Mouse (Mus musculus) heart, postnatal 10 days (tissue): Measurements from ENCODE around the gene Adig. TPM values are rescaled to one million over a fixed set of nuclear protein-coding genes. Genes with fewer than 3 reads are reported as not detected.

Experiments
- DNase-seq, 2 experiments: peaks; one replicate each; pipeline ENCODE4 v3.0.0; 2021
- intact Hi-C: fragments of 180-260 bp; cut with DNase I; formaldehyde crosslinking; loops from one replicate; pipeline ENCODE4 v1.15.1; 2025
- total RNA-seq, 2 experiments: library from RNA; stranded (reverse); gene quantifications; 2 replicates each; pipeline ENCODE4 v1.2.3; 2021

Gene Adig
- total RNA-seq, result 10 to 100 TPM in 1 of 2 experiments, 1 to 10 TPM in 1; 5.5 to 19.7 TPM

DNA sequence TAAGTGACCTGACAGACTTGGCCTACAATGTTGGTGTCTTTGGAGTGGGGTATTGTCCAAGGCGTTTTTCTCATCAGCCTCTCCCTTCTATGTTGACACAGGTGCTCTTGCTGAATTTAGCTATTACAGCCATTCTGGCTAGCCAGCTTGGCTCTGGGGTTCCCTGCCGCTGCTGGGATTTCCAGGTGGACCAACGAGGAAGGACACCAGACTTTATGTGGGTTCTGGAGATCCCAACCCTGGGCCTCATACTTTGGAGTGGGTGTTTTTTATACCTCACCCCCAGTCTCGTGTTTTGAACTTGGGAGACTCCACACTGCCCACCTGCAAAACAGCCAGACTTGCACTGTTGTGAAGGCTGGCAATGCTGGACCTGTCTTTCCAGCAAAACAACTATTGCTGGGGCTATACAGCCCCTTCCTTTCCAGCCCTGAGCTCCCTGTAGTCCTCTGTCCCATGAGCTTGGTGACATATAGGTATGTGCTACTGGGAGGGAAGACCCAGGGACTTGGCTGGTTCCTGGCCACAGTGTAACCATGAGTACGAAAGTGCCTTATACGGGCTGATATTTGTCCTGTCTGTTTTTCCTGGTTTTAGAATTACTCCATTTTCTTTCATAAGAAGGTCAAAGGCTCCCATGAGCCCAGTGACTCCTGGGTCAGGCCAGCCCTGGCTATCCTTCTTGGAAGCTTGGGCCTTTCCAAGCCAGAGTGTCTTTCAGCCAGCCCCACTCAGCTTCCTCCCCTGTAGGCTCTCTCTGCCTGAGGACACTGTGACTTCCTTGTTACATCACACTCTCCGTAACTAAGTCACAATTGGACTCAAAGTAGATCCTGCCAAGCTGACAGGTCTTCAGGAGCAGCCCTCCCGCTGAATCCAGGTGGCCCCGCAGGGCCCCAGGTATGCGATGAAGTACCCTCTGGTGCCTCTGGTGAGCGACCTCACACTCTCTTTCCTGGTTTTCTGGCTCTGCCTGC is at the start of gene Adig:
TSS of gene Adig (plus strand) at position 777 of the 977 bp plus-strand sequence.
- intact Hi-C loops, result no loop called here
- DNase-seq, result no peak

DNA sequence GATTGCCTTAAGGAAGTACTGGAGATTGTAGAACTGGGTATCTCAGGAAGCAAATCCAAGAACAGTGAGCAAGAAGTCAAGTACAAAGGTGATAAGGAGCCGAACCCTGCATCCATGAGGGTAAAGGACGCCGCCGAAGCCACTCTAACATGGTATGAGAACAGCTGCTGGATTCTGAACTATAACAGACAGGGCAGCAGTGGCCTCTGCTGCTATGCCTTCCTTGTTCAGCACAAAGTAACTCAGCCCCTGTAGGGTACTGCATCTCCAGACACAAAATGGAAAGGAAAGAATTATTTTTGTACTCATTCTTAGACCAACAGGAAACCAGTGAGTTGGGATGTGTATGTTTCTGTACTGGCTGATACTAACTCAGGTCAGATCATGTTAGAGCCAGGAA is 46.0 kb upstream of the Adig start:
- DNase-seq, result no peak
- intact Hi-C loops, result no loop called here

DNA sequence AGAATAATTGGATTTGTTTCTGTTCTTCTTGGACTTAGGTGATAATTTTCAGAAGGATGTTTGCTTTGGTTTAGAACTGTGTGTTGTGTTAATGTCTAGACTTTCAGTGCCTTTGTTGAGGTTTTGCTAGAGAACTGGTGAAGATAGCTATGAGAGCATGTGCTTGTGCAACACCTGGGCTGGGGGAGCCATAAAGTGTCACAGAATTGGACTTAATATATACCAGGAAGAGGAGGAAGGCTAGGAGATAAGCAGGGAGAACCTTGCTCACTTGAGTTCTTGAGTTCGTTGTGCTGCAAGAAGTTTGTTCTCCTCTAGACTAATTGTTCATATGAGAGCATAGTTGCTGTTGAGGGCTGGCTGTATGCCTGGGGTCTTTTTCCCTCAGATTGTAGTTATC is 44.8 kb upstream of the Adig start:
- DNase-seq, result no peak
- intact Hi-C loops, result no loop called here

DNA sequence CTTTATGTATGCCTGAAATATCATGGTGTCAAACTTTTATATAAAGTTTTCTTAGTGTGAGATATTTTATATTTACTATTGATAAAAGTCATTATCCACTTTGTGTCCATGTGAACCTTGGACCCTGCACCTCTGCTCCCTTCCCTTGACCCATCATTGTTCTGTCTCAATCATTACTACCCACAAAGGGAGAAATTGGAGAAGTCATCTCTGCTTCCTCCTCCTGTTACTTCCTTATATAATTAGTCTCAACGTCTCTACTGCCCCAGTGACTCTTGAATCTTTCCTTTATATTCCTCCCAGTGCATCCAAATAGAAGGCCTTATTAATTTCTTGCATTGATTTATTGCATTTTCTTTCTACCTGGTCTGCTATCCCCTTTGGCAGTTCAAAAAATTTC is 40.0 kb upstream of the Adig start:
- intact Hi-C loops, result no loop called here
- no peak for DNase-seq

DNA sequence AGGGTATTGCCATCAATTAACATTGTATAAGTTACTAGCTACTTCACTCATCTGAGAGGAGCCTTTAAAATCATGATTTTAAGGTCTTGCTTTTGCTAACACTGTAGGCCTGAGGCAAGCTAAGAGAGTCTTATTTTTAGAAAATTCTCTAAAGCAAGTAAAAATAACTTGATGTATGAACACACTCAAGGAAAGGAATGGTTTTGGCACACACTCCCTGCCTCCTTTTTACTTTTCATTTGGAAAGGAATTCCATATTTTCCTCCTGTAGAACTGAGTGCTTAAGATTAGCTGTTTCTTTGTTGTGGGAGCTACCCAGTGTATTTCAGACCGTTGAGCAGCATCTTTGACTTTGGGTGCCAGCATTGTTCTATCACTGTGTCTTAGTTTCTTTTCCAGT is 28.3 kb upstream of the Adig start:
- intact Hi-C loops, result no loop called here

DNA sequence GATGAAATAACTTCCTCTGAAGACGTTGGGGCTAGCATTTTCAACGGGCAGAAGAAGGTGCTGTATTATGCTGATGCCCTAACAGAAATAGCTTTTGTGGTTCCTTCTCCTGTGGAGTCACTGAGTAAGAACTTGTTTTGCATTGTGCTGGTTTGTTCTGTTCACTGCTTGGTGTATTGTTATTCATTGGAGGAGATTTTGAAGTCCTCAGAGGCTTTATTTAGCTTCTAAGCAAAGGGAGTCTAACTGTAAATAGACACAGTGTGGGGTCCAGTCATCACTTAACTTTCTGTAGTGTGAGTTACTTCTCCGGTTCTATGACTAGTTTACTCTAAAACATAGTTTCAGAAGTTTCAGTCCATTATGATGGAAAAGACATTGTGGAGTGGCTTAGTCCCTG is 24.8 kb upstream of the Adig start:
- no peak for DNase-seq
- intact Hi-C loops, result no loop called here

More for the DNA sequence above, 28.3 kb upstream of the Adig start:
- DNase-seq, result no peak

DNA sequence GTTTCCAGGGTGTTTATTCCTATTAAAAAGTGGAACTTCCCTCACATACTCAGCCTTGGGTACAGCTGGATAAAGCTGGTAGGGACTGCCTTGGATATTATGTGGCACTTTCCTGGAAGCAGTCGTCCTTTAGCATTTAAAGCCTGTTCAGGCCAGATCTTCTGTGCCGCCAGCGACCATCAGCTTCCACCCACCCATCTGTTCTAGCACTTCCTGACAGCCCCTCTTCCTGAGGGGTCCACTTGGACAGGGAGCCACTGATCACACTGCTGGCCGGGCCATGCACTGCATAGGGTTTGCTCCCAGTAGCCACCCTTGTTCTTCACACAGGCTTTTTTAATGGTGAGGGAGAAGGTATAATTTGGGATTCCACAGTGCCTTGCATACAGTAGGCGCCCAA is 4.0 kb upstream of the Adig start:
- intact Hi-C loops, result no loop called here

DNA sequence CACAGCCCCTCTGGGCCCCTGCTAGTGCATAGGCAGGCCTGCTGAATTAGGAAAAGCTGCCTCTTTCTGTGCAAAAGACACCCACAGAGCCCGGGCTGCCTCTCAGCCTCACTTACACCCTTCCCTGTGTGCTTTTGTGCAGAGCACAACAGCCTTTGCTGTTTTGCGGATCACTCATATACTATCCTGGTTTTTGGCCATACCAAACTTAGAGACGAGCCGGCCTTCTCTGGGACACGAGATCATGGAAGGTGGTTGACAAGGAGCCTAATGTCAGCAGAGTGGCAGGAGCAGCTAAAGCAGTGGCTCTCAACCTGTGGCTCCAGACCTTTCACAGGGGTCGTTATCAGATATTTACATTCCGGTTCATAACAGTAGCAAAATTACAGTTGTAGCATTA is 814 bp downstream of the Adig start:
- intact Hi-C loops, result no loop called here

More for the DNA sequence above, 4.0 kb upstream of the Adig start:
- no peak for DNase-seq

DNA sequence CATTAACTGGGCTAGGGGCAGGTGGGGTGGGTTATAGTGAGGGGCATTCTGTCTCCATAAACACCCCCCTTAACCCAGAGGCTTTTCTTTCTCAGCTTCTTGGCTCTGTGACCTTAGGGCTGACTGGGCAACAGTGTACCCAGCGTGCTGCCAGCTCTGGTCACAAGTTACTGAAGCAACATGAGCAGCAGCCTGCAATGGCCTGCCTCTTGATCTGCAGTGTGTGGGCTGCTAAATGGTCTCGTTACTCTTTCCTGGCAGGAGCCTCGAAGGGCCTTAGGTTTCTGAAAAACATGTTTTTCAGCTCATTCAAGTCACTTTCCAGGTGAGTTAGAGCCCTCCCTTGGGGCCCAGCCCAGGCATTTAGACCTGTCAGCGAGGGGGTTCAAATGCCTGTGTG is 1.3 kb downstream of the Adig start:
- DNase-seq, result peak; percentile 23 to 46

More for the DNA sequence above, 814 bp downstream of the Adig start:
- DNase-seq, result no peak

DNA sequence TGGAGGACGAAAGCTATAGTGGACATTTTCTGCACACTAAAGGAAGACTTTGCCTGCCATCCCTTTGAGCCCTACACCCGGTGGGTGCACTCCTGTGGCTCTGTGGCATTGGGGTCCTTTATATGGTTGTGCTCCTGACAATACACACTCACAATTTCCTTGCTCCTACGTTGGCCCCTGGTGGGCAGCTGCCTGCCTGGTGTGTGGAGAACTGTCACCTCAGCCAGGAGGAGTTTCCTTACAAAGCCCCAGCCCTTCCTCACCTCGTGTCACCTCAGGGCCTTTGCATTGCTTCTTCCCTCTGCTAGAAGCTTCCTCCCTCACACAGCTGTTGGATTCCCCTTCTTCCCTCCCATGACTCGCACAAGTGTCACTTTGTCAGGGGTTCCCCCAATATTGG is 4.1 kb downstream of the Adig start:
- intact Hi-C loops, result no loop called here
- no peak for DNase-seq

More for the DNA sequence above, 1.3 kb downstream of the Adig start:
- intact Hi-C loops, result no loop called here

DNA sequence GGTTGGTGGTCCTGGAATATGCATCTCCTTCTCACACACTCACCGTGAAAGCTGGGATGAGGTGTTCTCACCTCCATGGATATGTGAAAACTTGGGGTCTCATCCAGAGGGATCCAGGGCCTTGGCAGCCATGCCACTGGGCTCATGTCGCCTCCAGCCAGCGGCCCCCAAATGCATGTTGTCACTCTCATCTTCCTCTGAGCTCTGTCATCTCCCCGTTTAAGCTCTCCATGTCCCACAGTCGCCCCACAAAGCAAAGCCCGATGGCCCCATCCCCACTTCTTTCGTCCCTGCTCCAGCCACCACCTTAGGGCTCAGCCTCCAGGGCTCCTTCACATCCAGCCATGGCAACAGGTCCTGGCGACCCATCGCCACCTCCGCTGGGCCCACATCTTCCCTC is 4.6 kb downstream of the Adig start:
- intact Hi-C loops, result no loop called here
- no peak for DNase-seq

DNA sequence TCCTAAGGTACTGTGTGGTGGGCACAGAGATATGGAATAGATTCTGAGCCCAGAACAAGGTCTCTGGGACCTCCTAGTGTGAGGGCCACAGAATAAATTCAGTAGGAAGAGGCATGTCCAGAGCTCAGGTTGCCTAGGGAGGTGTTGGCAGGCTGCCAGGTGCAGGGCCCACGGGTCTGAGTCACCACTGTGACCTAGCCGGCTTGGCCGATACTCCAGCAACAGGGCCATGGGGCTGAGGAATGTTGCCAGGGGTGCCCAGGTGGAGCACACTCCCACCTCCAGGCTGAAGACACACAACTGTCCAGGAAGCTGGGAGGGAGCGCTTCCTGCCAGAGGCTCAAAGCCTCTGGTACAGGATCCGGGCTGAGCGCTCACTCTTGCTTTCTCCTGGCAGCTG is 8.3 kb downstream of the Adig start:
- intact Hi-C loops, result no loop called here
- DNase-seq, result peak; percentile 41 to 53

DNA sequence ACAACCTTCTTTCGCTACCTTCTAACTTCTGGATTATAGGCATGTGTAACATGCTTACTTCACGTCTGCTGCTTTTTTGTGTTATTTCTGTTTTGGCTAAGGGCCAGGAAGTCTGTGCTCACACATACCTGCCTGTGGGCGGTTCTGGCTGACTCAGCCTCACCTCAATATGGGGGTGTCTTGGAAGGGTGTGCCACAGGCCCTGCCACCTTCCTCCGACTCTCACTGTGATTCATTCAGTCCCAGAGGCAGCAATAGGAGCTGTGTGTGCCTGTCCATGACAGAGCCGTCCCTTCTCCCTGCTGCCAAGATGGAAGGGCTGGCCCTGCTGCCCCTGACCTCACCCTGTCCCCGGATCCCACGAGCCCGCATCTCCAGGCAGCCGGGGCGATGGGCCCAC is 10.1 kb downstream of the Adig start, which contains the start of gene Arhgap40:
TSS of gene Arhgap40 (plus strand) at position 269 of the 400 bp plus-strand sequence.
- intact Hi-C loops, result no loop called here
- no peak for DNase-seq

DNA sequence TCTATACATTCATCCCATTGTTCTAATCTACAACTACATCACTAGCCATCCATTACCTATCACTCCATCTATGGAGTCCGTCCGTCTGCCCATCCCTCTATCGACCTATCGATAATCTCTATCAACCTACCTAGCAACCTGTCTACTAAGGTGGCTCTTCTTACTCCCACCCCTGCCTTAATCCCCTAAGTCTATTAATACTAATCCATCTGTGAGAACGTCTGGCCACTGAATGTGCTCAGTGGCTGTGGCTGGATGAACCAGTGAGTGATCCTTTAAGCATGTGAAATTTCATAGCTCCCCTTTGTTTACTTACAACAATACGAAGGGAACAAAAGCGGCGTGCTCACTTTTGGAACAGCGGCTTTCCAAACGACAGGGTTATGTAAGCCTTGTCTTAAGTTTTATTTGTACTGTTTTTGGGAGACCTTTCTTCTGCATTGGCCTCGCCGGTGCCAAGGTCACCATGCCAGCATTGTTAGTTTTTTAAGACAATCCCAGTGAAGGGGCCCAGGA is 11.5 kb downstream of the Adig start:
- DNase-seq, result no peak
- intact Hi-C loops, result no loop called here

DNA sequence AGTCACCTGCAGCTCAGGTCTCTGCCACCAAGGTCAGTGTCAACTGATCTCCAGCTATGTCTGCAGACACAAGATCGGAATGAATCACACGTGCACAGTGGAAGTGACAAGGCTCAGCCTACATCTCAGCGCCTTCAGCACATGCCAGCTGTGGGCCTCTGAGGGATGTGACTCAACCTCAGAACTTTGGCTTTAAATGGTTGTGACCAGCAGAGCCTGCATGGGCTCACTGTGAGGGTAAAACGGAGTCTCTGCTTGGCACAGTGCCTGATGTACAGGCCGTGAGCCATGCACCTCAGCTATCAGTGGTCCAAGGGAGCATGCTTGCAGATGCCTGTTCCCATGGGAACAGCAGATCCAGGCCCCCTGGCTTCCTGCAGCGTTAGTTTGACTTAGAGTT is 16.2 kb downstream of the Adig start:
- intact Hi-C loops, result no loop called here
- DNase-seq, result no peak

DNA sequence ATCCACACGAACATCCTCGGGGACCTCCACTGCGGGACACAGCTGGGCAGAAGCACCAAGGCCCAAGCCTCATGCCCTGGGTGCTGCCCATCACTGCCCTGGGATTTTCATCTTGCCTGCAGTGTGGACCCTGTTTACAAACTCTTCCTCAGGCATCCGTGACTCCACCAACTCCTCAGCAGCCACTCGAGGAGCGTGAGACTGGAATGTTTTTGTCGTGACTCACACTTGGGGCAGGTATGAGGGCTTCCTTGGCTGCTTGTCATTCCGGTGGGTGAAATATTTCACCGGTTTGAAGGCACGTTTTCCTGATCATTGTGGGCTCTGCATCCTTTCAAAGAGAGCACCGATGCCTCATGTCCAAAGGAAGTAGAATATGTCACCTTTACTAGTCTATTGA is 16.7 kb downstream of the Adig start:
- DNase-seq, result no peak
- intact Hi-C loops, result no loop called here

DNA sequence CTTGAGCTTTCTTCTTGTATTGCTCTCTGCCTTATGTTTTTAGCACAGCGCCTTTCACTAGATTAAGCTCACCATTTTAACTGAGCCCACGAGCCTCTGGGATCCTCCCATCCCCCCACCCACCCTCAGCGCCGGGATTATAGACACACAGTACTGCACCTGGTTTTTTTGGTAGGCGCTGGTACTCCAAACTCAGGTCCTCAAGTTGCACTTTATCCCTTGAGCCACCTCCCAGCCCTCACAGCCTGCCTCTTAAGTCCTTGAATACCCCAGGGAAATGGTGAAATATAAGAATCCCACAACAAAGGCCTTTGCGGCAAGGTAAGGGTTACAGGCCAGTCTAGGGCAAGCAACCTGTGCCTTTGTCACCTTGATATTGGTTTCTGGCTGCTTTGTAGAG is 17.4 kb downstream of the Adig start:
- no peak for DNase-seq
- intact Hi-C loops, result no loop called here

DNA sequence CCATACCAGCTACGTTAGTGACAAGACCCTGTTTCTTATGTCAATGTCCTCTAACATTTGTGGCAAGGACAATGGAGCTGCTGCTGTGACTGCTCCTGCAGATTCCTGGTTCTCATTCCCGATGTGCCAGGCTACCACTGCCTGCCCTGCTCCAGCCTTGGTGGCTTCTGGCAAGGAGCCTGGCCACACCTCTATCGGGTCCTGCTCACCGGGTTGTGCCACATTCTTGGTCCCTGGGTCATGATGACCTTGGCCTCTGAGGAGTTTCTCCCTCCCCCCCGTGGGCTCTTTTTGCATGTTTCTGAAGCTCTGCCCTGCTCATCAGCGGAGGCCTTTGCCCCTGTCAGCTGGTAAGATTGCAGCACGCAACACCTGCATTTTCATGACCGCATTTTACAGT is 20.6 kb downstream of the Adig start:
- peak; percentile 15 to 40 for DNase-seq
- intact Hi-C loops, result no loop called here

DNA sequence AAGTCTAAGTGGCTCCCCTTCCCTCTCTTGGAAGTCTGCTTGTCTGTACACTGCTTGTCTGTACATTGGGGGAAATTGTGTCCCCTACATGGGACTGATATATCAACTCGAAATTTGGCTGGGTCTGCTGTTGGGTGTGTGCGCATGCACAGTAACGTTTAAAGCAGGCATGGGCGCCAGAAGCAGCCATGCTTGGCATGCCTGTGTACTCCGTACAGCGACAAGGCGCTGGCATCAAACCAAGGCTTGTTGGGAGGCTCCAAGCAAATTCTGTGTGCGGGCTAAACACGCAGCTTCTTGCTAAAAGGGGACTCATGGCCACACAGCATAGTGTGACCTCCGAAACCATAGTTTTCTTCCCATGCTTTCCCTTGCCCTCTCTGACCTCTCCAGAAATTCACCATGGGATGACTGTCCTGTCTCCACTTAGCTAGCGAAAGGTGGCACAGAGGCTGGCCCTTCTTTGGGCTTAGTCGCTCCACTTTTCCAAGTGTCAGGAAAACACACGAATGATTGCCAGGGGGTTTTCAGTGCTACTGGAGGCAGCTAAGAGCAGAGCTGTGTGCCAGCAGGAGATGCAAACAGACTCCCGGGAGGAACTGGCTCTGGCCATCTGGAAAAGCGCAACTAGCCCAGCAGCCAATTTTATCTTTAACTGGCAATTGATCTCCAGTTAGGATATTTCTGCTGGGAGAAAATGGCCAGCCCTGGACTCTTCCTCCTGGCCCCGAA is 21.9 kb downstream of the Adig start:
- DNase-seq, result peak; percentile 49 to 50
- intact Hi-C loops, result no loop called here

DNA sequence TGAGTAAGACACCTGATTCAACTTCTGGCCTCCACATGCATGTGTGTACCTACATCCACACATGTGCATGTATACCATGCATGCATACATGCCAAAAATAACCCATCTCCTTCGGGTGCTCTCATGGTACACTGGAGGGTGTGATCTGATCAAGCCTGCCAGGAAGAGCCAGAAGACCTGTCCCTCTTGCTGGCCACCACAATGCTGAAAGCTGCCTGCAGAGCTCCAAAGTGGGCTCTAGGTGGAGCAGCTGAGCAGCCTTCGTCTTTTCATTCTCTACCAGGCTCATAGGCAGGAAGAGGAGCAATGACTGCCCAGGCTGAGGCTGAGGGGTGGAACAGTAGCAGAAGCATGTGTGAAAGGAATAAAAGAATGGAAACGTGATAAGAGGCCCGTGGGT is 31.7 kb downstream of the Adig start:
- intact Hi-C loops, result no loop called here
- peak; percentile 53 to 72 for DNase-seq

DNA sequence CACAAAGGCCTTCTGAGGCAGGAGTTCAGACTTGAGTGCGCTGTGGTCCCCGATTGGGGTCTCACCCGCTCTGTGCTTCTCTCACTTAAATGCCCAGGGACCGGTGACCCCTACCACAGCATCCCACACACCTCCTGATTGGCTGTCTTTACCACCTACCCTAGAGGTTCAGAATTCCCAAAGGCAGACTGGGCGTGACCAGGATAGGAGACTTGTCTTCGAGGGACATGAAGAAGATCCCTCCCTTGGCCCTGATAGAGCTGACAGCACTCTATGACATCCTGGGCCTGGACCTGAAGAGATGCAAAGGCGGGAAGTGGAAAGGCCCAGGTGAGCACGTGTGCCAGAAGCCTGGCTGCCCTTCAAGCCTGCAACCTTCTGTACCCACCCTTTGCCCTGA is 32.1 kb downstream of the Adig start:
- no peak for DNase-seq
- intact Hi-C loops, result no loop called here
